In the genomic region with DNA sequence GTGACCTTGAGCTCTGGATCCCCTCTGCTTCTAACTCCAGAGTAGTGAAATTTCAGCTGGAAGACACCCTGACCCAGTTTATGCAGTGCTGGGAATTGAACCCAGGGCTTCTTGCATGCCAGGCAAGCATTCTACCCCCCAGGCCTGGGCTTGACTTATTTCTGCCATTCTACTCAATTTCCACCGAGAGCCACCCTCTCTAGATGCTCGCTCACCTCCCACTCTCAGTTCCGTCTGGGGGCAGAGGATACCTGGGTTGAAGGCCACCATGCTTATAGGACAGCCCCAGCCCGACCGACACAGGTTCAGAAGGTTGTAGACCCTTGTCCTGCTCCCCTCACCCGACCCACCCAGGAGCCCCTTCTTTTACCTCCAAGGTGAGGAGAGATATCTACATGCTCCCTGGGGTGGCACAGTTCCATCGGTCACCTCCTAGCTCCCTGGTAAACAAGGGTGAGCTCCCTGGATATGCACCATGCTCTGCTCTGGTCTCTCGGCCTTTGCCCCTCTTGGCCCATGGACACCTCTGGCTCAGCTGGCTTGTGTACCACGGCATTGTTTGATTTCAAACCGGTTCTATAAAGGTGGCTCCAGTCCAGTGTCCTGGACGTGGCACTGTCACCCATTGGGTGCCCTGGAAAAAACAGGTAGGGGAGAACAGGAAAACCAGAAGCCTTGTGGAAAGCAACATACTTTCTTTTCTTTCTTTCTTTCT, we compare ENCODE assay signal across 8 mouse cellular contexts. TPM values are rescaled to one million over a fixed set of nuclear protein-coding genes. Genes with fewer than 3 reads are reported as not detected.
DNase-seq lines count a peak whose midpoint lies in the region; ATAC-seq lines count a peak whose summit lies in the region.
"Had no signal": no experiment of that assay in that cellular context is flagged by ENCODE, and none has a peak within 500 bp of the region (broad histone marks: within the 10 kb centered on the region; RNA-seq: fewer than 3 reads in every experiment).

No protein-coding gene starts in this region.

- DNase-seq in hindbrain, embryonic 11.5 days (ENCODE audit: low spot score), result no peak
- peak; percentile 69 to 91 for DNase-seq in kidney, postnatal 25 days
- no peak for DNase-seq in ovary, postnatal 10 days (ENCODE audit: low spot score)
- no peak for DNase-seq in ovary, adult 18-20 months (ENCODE audit: low spot score)

- peak overlapping the region; percentile 98 for H3K27ac ChIP-seq in hindbrain, embryonic 11.5 days (ENCODE audit: low read depth, low read length)
- H3K27ac ChIP-seq in stomach, embryonic 14.5 days (ENCODE audit: low read length), result peak overlapping the region; percentile 83; the same call in 1 of the 2 replicates

- peak overlapping the region; percentile 83 for H3K4me3 ChIP-seq in megakaryocyte, embryonic 14.5 days (replicated peaks)
- H3K4me3 ChIP-seq in hindbrain, embryonic 11.5 days (ENCODE audit: low read depth, low read length), result no peak overlapping the region
- H3K4me3 ChIP-seq in stomach, embryonic 14.5 days (ENCODE audit: low read depth, low read length), result no peak overlapping the region
- H3K4me3 ChIP-seq: heart, embryonic 15.5 days had no signal

- H3K9ac ChIP-seq in hindbrain, embryonic 11.5 days (ENCODE audit: low read depth, low read length), result no peak overlapping the region
- H3K9ac ChIP-seq in stomach, embryonic 14.5 days (replicated peaks; ENCODE audit: low read depth, low read length), result no peak overlapping the region

- H3K4me1 ChIP-seq in megakaryocyte, embryonic 14.5 days, result peaks cover 38% of the 10 kb centered on the region
- H3K4me1 ChIP-seq in hindbrain, embryonic 11.5 days (replicated peaks; ENCODE audit: control insufficient read depth, insufficient read depth, low read length), result peaks cover 35% of the 10 kb centered on the region
- H3K4me1 ChIP-seq in stomach, embryonic 14.5 days (ENCODE audit: control insufficient read depth, insufficient read depth, low read length), result peaks cover 27% of the 10 kb centered on the region

- ATAC-seq in megakaryocyte, adult 5-6 weeks (ENCODE audit: poor library complexity, severe bottlenecking), result no peak
- no peak for ATAC-seq in hindbrain, embryonic 11.5 days (ENCODE audit: low FRiP score)
- no peak for ATAC-seq in stomach, embryonic 14.5 days (ENCODE audit: insufficient number of reproducible peaks, insufficient read depth, low FRiP score, low read depth)

- H3K4me2 ChIP-seq in hindbrain, embryonic 11.5 days (replicated peaks; ENCODE audit: low read depth, low read length), result no peak overlapping the region
- H3K4me2 ChIP-seq in stomach, embryonic 14.5 days (replicated peaks; ENCODE audit: low read depth, low read length), result no peak overlapping the region

- H3K9me3 ChIP-seq in megakaryocyte, embryonic 14.5 days, result no peaks in the 10 kb centered on the region
- H3K9me3 ChIP-seq in hindbrain, embryonic 11.5 days (ENCODE audit: control insufficient read depth, low read length), result no peaks in the 10 kb centered on the region
- H3K9me3 ChIP-seq in stomach, embryonic 14.5 days (ENCODE audit: control insufficient read depth, low read depth, low read length), result no peaks in the 10 kb centered on the region
- H3K9me3 ChIP-seq: heart, embryonic 15.5 days had no signal

- H3K27me3 ChIP-seq in megakaryocyte, embryonic 14.5 days (replicated peaks), result peaks cover 59% of the 10 kb centered on the region
- H3K27me3 ChIP-seq in hindbrain, embryonic 11.5 days (ENCODE audit: control insufficient read depth, insufficient read depth, low read length), result no peaks in the 10 kb centered on the region
- no peaks in the 10 kb centered on the region for H3K27me3 ChIP-seq in stomach, embryonic 14.5 days (ENCODE audit: control insufficient read depth, insufficient read depth, low read length)
- H3K27me3 ChIP-seq: heart, embryonic 15.5 days had no signal

- WGBS in hindbrain, embryonic 11.5 days, result 92% methylated on average over 11 of the region's 11 CpGs
- WGBS in stomach, embryonic 14.5 days, result 85% methylated on average over 11 of the region's 11 CpGs

- no peaks in the 10 kb centered on the region for H3K36me3 ChIP-seq in megakaryocyte, embryonic 14.5 days (replicated peaks; ENCODE audit: low read length)
- H3K36me3 ChIP-seq in hindbrain, embryonic 11.5 days (ENCODE audit: control insufficient read depth, insufficient read depth, low read length), result no peaks in the 10 kb centered on the region
- H3K36me3 ChIP-seq in stomach, embryonic 14.5 days (ENCODE audit: control insufficient read depth, insufficient read depth, low read length), result no peaks in the 10 kb centered on the region
- H3K36me3 ChIP-seq: heart, embryonic 15.5 days had no signal

RNA-seq across cellular contexts. Expression of a gene that starts 49.2 kb away (rescaled TPM):
- 4.3 and 10.8 TPM in 2 replicates for polyA plus RNA-seq in megakaryocyte, embryonic 14.5 days (2012; ENCODE audit: insufficient read depth, low replicate concordance)
- total RNA-seq in megakaryocyte, adult 5-6 weeks (2015), result 15.5 and 17.8 TPM in 2 replicates
- total RNA-seq in megakaryocyte, adult 5-6 weeks (2017), result 13.5 and 19.3 TPM in 2 replicates
- 36.7 and 38.9 TPM in 2 replicates for polyA plus RNA-seq in hindbrain, embryonic 11.5 days (2014; fragmentation: Nextera tagmentation; extraction: Ambion mirVana)
- 24.2 and 30.5 TPM in 2 replicates for polyA plus RNA-seq in stomach, embryonic 14.5 days (2014; fragmentation: Nextera tagmentation; extraction: Ambion mirVana)

Comparison
In these comparisons a context has a peak if more than half of its experiments do, and no peak if none do; other contexts are left out.
1. DNase-seq: peak in kidney, postnatal 25 days (2 of 2); none in hindbrain, embryonic 11.5 days (single experiment), ovary, postnatal 10 days (single experiment) and ovary, adult 18-20 months (single experiment).